ENCODE assay signal across 8 mouse cellular contexts in the genomic region with DNA sequence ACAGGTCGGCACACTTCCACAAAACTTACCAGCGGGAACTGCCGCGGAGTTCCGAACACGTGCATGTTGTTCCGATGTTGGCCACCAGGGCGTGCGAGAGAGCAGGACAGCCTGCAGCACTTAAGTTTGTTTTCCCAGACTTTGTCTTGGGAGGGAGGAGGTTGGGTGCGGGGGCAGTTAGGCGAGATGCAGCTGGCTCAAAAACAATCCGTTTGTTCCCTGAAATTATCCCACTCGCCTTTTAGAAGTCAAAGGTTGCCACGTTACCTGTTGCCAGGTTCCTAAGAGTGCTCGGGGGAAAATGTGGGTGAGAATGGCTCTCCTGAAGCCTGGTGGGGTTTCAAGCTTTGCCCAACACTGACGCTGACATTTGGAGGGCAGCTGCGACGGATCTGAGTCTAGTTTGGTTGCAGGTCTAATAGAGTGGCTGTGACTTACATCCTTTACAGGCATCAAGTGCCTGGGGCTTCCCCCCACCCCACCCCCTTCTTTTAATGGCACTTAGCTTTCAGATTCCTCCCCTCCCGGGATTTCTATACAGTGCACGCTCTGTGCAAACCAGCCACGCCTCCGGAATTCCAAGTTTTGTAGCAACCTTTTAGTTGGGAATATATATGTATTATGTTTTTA.
DNase-seq lines count a peak whose midpoint lies in the region; ATAC-seq and TF ChIP-seq lines count a peak whose summit lies in the region.

No protein-coding gene starts in this region.

- under 1% methylated on average over 22 of the region's 22 CpGs for WGBS in heart, embryonic 15.5 days
- 1% methylated on average over 22 of the region's 22 CpGs for WGBS in liver, embryonic 13.5 days (ENCODE audit: insufficient replicate concordance)
- under 1% methylated on average over 22 of the region's 22 CpGs for WGBS in stomach, embryonic 14.5 days

- H3K79me3 ChIP-seq in C2C12 (ENCODE audit: low read depth): no peaks in the 10 kb centered on the region

- H3K4me1 ChIP-seq in heart, embryonic 15.5 days (replicated peaks): peaks cover 22% of the 10 kb centered on the region
- H3K4me1 ChIP-seq in liver, embryonic 13.5 days (replicated peaks): peaks cover 19% of the 10 kb centered on the region; the same call in 1 of the 2 replicates
- 0 out of 2 replicates have a peak, but pooled peaks cover 6% of the 10 kb centered on the region for H3K4me1 ChIP-seq in stomach, embryonic 14.5 days (ENCODE audit: control insufficient read depth, insufficient read depth, low read length)

- H3K36me3 ChIP-seq in C2C12 (ENCODE audit: control insufficient read depth, insufficient read depth): no peaks in the 10 kb centered on the region
- H3K36me3 ChIP-seq in heart, embryonic 15.5 days: no peaks in the 10 kb centered on the region
- H3K36me3 ChIP-seq in liver, embryonic 13.5 days: no peaks in the 10 kb centered on the region
- no peaks in the 10 kb centered on the region for H3K36me3 ChIP-seq in stomach, embryonic 14.5 days (ENCODE audit: control insufficient read depth, insufficient read depth, low read length)

- peak overlapping the region; percentile 83 for H3K4me2 ChIP-seq in heart, embryonic 15.5 days
- H3K4me2 ChIP-seq in liver, embryonic 13.5 days: peak overlapping the region; percentile 59
- H3K4me2 ChIP-seq in stomach, embryonic 14.5 days (replicated peaks; ENCODE audit: low read depth, low read length): peak overlapping the region; percentile 85

- peak overlapping the region; percentile 38 for H3K9ac ChIP-seq in heart, embryonic 15.5 days
- H3K9ac ChIP-seq in liver, embryonic 13.5 days: no peak overlapping the region
- H3K9ac ChIP-seq in stomach, embryonic 14.5 days (replicated peaks; ENCODE audit: low read depth, low read length): 0 out of 2 replicates have a peak overlapping the region, but pooled peaks have one; percentile 18

- peak; percentile 33; the same call in 1 of the 2 replicates for ATAC-seq in heart, embryonic 15.5 days (replicated peaks; ENCODE audit: insufficient number of reproducible peaks, insufficient read depth, low FRiP score, low read depth)
- ATAC-seq in liver, embryonic 13.5 days (ENCODE audit: low read depth): no peak
- ATAC-seq in stomach, embryonic 14.5 days (ENCODE audit: insufficient number of reproducible peaks, insufficient read depth, low FRiP score, low read depth): peak; percentile 53; the same call in 1 of the 2 replicates

- peak overlapping the region; percentile 81 for H3K27ac ChIP-seq in heart, embryonic 15.5 days
- no peak overlapping the region for H3K27ac ChIP-seq in liver, embryonic 13.5 days
- peak overlapping the region; percentile 82 for H3K27ac ChIP-seq in stomach, embryonic 14.5 days (ENCODE audit: low read length)

- H3K9me3 ChIP-seq in heart, embryonic 15.5 days (replicated peaks): no peaks in the 10 kb centered on the region
- no peaks in the 10 kb centered on the region for H3K9me3 ChIP-seq in liver, embryonic 13.5 days (replicated peaks)
- no peaks in the 10 kb centered on the region for H3K9me3 ChIP-seq in stomach, embryonic 14.5 days (ENCODE audit: control insufficient read depth, low read depth, low read length)

- H3K79me2 ChIP-seq in C2C12 (ENCODE audit: control insufficient read depth, insufficient read depth): peaks cover 9% of the 10 kb centered on the region

- TF ChIP-seq CTCF in C2C12 (IDR thresholded peaks at IDR 0.05; ENCODE audit: control insufficient read depth, insufficient read depth, insufficient read length): peak; percentile 89

- H3ac ChIP-seq in C2C12 (ENCODE audit: control insufficient read depth, insufficient read length, low read depth): peak overlapping the region; percentile 16

- peak overlapping the region; percentile 18 for H3K4me3 ChIP-seq in C2C12 (ENCODE audit: insufficient read depth, poor library complexity, severe bottlenecking)
- H3K4me3 ChIP-seq in heart, embryonic 15.5 days: peak overlapping the region; percentile 51
- peak overlapping the region; percentile 35 for H3K4me3 ChIP-seq in liver, embryonic 13.5 days (replicated peaks)
- peak overlapping the region; percentile 31 for H3K4me3 ChIP-seq in stomach, embryonic 14.5 days (ENCODE audit: low read depth, low read length)

- H3K27me3 ChIP-seq in C2C12 (ENCODE audit: control insufficient read depth, insufficient read depth, insufficient read length): no peaks in the 10 kb centered on the region
- no peaks in the 10 kb centered on the region for H3K27me3 ChIP-seq in heart, embryonic 15.5 days
- peaks cover 32% of the 10 kb centered on the region for H3K27me3 ChIP-seq in liver, embryonic 13.5 days
- H3K27me3 ChIP-seq in stomach, embryonic 14.5 days (ENCODE audit: control insufficient read depth, insufficient read depth, low read length): no peaks in the 10 kb centered on the region

- DNase-seq in brain, adult 2 months (ENCODE audit: low read depth, low spot score): peak; percentile 87
- peak; percentile 87 for DNase-seq in fibroblast of lung, adult 2 months (ENCODE audit: low read depth)
- DNase-seq in kidney, postnatal 14 days: peak; percentile 92
- peak; percentile 50 for DNase-seq in liver, embryonic 13.5 days
- peak; percentile 33 to 59 for DNase-seq in natural killer cell, adult 2 months (ENCODE audit: low spot score in 2 of 2)

TF ChIP-seq in C2C12, 6 proteins besides CTCF, POLR2A, EP300 and RAD21:
- TF ChIP-seq MYOG (IDR thresholded peaks at IDR 0.05; ENCODE audit: control insufficient read depth, extremely low read depth, insufficient read length): no peak
- peak; percentile 61 for TF ChIP-seq MYOD1 (IDR thresholded peaks at IDR 0.05; ENCODE audit: control insufficient read depth, insufficient read length, low read depth)
- no peak for TF ChIP-seq CEBPB (IDR thresholded peaks at IDR 0.05; ENCODE audit: low read depth)
- TF ChIP-seq USF1 (IDR thresholded peaks at IDR 0.05; ENCODE audit: low read depth): peak; percentile 9
- peak; percentile 98 for TF ChIP-seq MAX (IDR thresholded peaks at IDR 0.05)
